Mouse (Mus musculus) midbrain, embryonic 16.5 days (tissue): Measurements from ENCODE around the gene Golt1b. TPM values are rescaled to one million over a fixed set of nuclear protein-coding genes. Genes with fewer than 3 reads are reported as not detected.

Experiments used
- ATAC-seq: fragments of 200-750 bp; cut with Nextera tagmentation; 2 replicates; pipeline ENCODE4 v1.8.0; 2017; ENCODE audit warnings: moderate TSS enrichment
- H3K27ac ChIP-seq: fragments of 300-500 bp; sonication (generic); 2 replicates; pipeline ENCODE4 v1.5.1; 2014; ENCODE audit warnings: mild to moderate bottlenecking, low read length, mixed read lengths
- H3K27me3 ChIP-seq: fragments of 300-500 bp; sonication (generic); 2 replicates; pipeline ENCODE4 v1.6.1; 2014; ENCODE audit warnings: low read depth, low read length, mixed read lengths; ENCODE audit not compliant: control insufficient read depth, insufficient read depth
- H3K36me3 ChIP-seq: fragments of 300-500 bp; sonication (generic); 2 replicates; pipeline ENCODE4 v1.6.1; 2014; ENCODE audit warnings: mild to moderate bottlenecking, low read length, moderate library complexity, mixed read lengths; ENCODE audit not compliant: control insufficient read depth, insufficient read depth
- H3K4me1 ChIP-seq: fragments of 300-500 bp; sonication (generic); 2 replicates; pipeline ENCODE4 v1.6.1; 2014; ENCODE audit warnings: mild to moderate bottlenecking, low read length, mixed read lengths; ENCODE audit not compliant: control insufficient read depth, insufficient read depth
- H3K4me2 ChIP-seq: fragments of 300-500 bp; sonication (generic); 2 replicates; pipeline ENCODE4 v1.6.1; 2014; ENCODE audit warnings: mild to moderate bottlenecking, low read length, mixed read lengths
- H3K4me3 ChIP-seq: fragments of 300-500 bp; sonication (generic); 2 replicates; pipeline ENCODE4 v1.5.1; 2014; ENCODE audit warnings: low read depth, mild to moderate bottlenecking, low read length, moderate library complexity, mixed read lengths
- H3K9ac ChIP-seq: fragments of 300-500 bp; sonication (generic); 2 replicates; pipeline ENCODE4 v1.6.1; 2014; ENCODE audit warnings: low read depth, low read length, mixed read lengths
- H3K9me3 ChIP-seq: fragments of 300-500 bp; sonication (generic); replicated peaks from 2 replicates; pipeline ENCODE4 v1.6.1; 2014; ENCODE audit warnings: mild to moderate bottlenecking, low read length, mixed read lengths; ENCODE audit not compliant: control insufficient read depth, poor library complexity, severe bottlenecking
- WGBS: fragments of 180-500 bp; shearing (Covaris S2); extraction: QIAGEN DNeasy Blood & Tissue Kit; methylation state at CpG from one replicate; pipeline ENCODE4 v1.1.7; 2014; 5-methylcytosine and 5-hydroxymethylcytosine counted together
- polyA plus RNA-seq: library from polyadenylated mRNA; unstranded; fragments of >200 nt; fragmentation: Nextera tagmentation; extraction: Ambion mirVana; gene quantifications from 2 replicates; pipeline ENCODE4 v1.2.1, GENCODE M21; 2015

Gene Golt1b
- polyA plus RNA-seq, 1 experiment from 2014 or later: 80.1 TPM

DNA sequence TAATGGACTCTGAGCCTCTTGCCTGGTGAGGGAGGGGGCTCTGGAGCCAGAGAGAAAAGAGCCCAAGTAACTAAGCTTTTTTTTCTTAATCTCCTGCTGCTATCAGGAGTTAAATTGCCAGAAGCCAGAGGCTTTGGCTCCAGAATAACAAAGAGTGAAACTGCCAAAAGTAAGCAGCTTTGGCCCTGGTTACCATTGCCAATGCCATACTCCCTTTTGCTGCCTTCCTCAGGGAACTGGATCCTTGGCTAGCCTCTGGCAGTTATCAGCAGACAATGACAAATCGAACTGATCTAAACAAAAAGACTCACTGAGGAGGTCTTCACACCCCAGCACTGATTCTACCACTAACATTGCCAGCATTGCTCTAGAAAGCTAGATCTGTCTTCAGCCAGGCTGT is 24.1 kb downstream of the Golt1b start:
- peak; percentile 32; the same call in 1 of the 2 replicates for ATAC-seq
- Histone ChIP-seq H3K4me2 (no peak overlapping the region), H3K4me3 (no peak overlapping the region), H3K4me1 (peaks cover 7% of the 10 kb centered on the region), H3K36me3 (no peaks in the 10 kb centered on the region), H3K27ac (no peak overlapping the region), H3K9ac (no peak overlapping the region), H3K9me3 (no peaks in the 10 kb centered on the region), H3K27me3 (peaks cover 9% of the 10 kb centered on the region)
- 12% methylated on average over 1 of the region's 1 CpGs for WGBS

DNA sequence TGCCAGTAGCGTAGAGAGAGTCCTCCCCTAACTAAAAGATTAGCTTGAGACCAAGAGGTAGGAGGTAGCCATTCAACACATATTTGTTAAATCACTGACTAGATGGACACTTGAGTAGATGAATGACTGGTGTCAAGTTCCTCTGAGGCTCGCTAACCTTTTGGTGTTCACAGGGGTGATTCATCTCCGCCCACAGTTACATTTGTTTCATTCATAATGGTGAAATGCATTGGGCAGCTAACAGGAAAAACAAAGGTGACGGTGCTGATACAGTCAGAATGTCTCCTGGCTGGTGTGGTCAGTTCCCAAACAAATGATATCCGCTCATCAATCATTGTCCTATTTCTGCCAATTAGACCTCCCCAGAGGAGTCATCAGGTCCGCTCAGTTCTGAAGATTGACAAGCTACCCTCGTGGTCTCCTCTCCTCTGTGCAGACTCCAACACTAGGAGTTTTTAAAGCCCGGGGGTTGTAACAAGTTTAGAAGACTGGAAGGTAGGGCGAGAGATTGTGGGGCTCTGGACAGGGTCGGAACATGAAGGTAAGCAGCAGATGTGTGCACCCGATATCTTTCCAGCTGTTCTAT is 26.0 kb downstream of the Golt1b start, which contains the start of gene Spx:
Gene Spx, plus strand, starts transcription at position 536 of the 586 bp plus-strand sequence.
- Histone ChIP-seq H3K4me1 (peaks cover 7% of the 10 kb centered on the region), H3K27me3 (peaks cover 9% of the 10 kb centered on the region), H3K4me3 (peak within 1 kb of the TSS; percentile 41; the same call in 1 of the 2 replicates), H3K27ac (no peak within 1 kb of the TSS), H3K4me2 (peak within 1 kb of the TSS; percentile 71), H3K9me3 (no peaks in the 10 kb centered on the region), H3K9ac (no peak within 1 kb of the TSS), H3K36me3 (no peaks in the 10 kb centered on the region)
- WGBS: 71% methylated on average over 11 of the region's 11 CpGs
- no peak for ATAC-seq

DNA sequence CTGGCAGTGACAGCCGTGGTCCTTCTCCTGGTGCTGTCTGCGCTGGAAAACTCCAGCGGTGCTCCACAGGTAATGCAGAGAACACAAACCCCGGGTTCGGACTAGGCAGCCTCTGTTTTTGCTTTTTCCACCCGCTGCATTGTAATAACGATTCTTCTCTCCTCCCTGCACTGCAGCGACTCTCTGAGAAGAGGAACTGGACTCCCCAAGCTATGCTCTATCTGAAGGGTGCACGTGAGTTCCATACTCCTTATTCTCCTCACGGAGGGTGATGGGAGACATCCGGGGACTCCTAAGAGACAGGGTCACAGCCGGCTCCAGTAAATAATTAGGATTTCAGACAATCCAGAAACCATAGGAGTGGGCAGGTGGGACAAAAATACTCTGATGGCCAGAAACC is 26.8 kb downstream of the Golt1b start:
- 19% methylated on average over 12 of the region's 12 CpGs for WGBS
- Histone ChIP-seq H3K4me3 (no peak overlapping the region; the same call in 1 of the 2 replicates), H3K27ac (no peak overlapping the region), H3K36me3 (no peaks in the 10 kb centered on the region), H3K4me1 (peaks cover 7% of the 10 kb centered on the region), H3K9me3 (no peaks in the 10 kb centered on the region), H3K9ac (no peak overlapping the region), H3K4me2 (peak overlapping the region; percentile 71), H3K27me3 (peaks cover 9% of the 10 kb centered on the region)
- ATAC-seq: peak; percentile 8; the same call in 1 of the 2 replicates

DNA sequence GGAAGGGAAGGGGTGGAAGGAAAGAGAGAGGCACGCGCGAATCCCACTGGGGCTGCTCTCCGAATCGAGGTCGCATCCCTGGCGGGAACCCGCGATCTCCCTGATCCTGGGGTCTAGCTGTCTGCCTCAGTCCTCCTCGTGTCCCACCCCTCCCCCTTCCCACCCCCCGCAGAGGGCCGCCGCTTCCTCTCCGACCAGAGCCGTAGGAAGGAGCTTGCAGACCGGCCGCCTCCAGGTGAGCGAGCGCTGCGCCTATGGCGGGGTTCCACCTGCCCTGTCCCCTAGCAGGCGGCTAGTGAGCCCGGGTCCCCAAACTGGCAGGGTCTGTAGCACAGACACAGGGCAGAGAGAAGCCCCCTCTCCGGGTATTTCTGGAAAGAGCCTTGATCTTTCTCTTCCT is 27.6 kb downstream of the Golt1b start:
- Histone ChIP-seq H3K4me3 (peak overlapping the region; percentile 41), H3K27ac (no peak overlapping the region), H3K9me3 (no peaks in the 10 kb centered on the region), H3K27me3 (peaks cover 9% of the 10 kb centered on the region), H3K36me3 (no peaks in the 10 kb centered on the region), H3K4me1 (peaks cover 7% of the 10 kb centered on the region), H3K4me2 (peak overlapping the region; percentile 71), H3K9ac (peak overlapping the region; percentile 69)
- peak; percentile 76 for ATAC-seq
- WGBS: under 1% methylated on average over 18 of the region's 24 CpGs

DNA sequence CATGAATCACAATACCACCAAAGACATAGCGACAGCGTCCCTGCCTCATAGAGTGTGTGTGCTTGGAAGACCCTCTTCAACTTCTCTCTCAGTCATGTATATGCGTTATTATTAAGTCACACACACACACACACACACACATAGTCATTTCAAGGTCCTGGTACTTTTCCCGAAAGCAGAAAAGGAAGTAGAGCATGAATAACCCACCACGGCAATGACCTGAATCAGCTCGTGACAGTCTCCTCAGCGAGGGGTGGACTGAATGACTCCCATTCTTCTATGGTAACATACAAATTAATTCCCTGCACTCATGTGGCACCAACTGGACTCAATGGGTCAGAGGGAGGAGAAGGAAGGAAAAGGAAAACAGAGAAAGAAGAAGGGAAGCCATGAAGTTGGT is 38.0 kb downstream of the Golt1b start:
- 69% methylated on average over 7 of the region's 7 CpGs for WGBS
- no peak for ATAC-seq
- no peaks in the 10 kb centered on the region for H3K9me3 ChIP-seq

DNA sequence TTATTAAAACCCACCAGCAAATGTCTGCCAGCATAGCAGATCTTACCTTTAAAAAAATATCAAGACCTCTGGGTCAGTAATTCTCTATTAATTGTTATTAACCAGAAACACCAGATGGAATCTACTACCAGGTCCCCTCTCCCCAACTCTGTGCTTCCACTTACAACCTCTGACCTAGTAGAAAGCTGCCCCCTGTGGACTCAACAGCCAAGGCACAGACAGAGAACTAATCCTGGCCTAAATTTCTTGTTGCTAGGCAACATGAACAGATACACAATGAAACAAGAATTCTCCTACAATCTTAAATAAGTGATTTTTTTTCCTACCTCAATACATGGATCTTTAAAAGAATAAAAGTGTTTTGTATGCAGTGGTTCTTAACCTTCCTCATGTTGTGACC is 42.1 kb downstream of the Golt1b start:
- Histone ChIP-seq H3K9me3 (no peaks in the 10 kb centered on the region), H3K27ac (no peak overlapping the region), H3K36me3 (no peaks in the 10 kb centered on the region), H3K9ac (no peak overlapping the region), H3K27me3 (no peaks in the 10 kb centered on the region), H3K4me3 (no peak overlapping the region), H3K4me1 (no peaks in the 10 kb centered on the region), H3K4me2 (no peak overlapping the region)
- no peak for ATAC-seq

More for the DNA sequence above, 38.0 kb downstream of the Golt1b start:
- Histone ChIP-seq H3K4me1 (no peaks in the 10 kb centered on the region), H3K27me3 (no peaks in the 10 kb centered on the region), H3K36me3 (no peaks in the 10 kb centered on the region), H3K4me3 (no peak overlapping the region), H3K9ac (no peak overlapping the region), H3K4me2 (no peak overlapping the region), H3K27ac (no peak overlapping the region)

DNA sequence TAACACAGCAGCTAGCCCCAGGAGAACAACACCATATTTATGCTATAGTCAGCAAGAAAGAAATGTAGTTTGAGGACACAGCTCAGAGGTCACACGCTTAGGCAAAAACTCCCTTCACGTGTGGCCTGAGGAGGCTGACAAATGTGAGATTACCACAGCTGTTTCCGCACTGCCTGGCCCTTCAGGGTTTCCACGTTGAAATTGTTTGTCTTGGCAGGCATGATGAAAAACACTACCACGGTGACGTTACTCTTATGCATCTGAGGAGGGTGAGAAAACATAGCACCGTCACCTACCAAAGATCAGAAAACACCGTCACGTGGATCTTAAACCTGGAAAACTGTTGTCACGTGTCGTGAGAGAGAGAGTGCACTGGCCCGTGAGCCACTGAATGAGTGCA is 64.4 kb downstream of the Golt1b start:
- WGBS: 88% methylated on average over 12 of the region's 12 CpGs
- H3K4me2 ChIP-seq: no peak overlapping the region
- H3K36me3 ChIP-seq: no peaks in the 10 kb centered on the region
- no peak for ATAC-seq
- no peaks in the 10 kb centered on the region for H3K9me3 ChIP-seq
- no peaks in the 10 kb centered on the region for H3K4me1 ChIP-seq
- H3K9ac ChIP-seq: no peak overlapping the region
- H3K4me3 ChIP-seq: no peak overlapping the region
- no peak overlapping the region for H3K27ac ChIP-seq
- no peaks in the 10 kb centered on the region for H3K27me3 ChIP-seq

DNA sequence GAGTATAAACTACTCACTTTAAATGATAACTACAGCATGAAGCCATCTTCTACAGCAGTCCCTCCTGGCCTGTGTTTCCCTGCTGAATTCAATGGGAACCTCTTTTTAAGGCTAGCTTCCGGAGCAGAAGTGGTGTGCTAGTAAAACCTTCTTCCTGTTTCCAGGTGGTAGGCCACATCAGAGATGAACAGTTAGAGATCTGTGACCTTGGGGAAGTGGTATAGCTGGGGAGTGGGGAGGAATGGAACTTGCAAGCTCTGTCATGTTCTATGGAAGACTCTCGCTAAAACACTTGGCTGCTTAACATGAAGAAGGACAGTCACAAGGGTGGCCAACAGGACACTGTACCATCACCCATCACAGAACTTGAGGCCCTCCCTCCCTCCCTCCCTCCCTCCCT is 66.3 kb downstream of the Golt1b start:
- Histone ChIP-seq H3K4me3 (no peak overlapping the region), H3K9me3 (no peaks in the 10 kb centered on the region), H3K4me2 (no peak overlapping the region), H3K4me1 (peaks cover 4% of the 10 kb centered on the region), H3K27ac (no peak overlapping the region), H3K27me3 (no peaks in the 10 kb centered on the region), H3K36me3 (no peaks in the 10 kb centered on the region), H3K9ac (no peak overlapping the region)
- ATAC-seq: no peak
- 90% methylated on average over 2 of the region's 2 CpGs for WGBS
